Mouse (Mus musculus) G1E (cell line): ENCODE data around the gene Bard1.

ENCODE experiments used
- CTCF ChIP-seq: IDR thresholded peaks from 2 replicates; pipeline ENCODE4 v1.5.1; 2012; ENCODE audit warnings: low read depth, low read length, inconsistent platforms, mixed read lengths
- GATA1 ChIP-seq: IDR thresholded peaks from 2 replicates; pipeline ENCODE4 v1.6.1; 2012; ENCODE audit warnings: borderline replicate concordance, low read length, inconsistent platforms, mixed read lengths
- GATA2 ChIP-seq: IDR thresholded peaks from 2 replicates; pipeline ENCODE4 v1.6.1; 2012; ENCODE audit warnings: low read depth, low read length, inconsistent platforms, borderline replicate concordance
- POLR2AphosphoS5 ChIP-seq: IDR thresholded peaks from 2 replicates; pipeline ENCODE4 v1.6.1; 2012; ENCODE audit warnings: low read depth, low read length, inconsistent platforms; ENCODE audit not compliant: insufficient replicate concordance
- TAL1 ChIP-seq: conservative IDR thresholded peaks from 2 replicates; pipeline ENCODE4 v1.6.1; 2012; ENCODE audit warnings: low read depth, low read length, inconsistent platforms, mixed read lengths

GRCm38 (mm10) chr1:71052756-71053155 is 50.2 kb downstream of the Bard1 start:
- TF ChIP-seq CTCF (no peak), GATA1 (no peak), TAL1 (no peak), POLR2AphosphoS5 (no peak), GATA2 (no peak)
